Mouse (Mus musculus) ES-Bruce4 (cell line): ENCODE measurements at regions not wholly inside any gene's neighbourhood (a gene's known extent, or its start where the extent isn't known, plus 50 kb on each side); places are given as distances from the start of the nearest gene placed in this dataset.

Experiments used
- CTCF ChIP-seq: IDR thresholded peaks from one replicate; pipeline ENCODE4 v1.8.1; 2011; ENCODE audit warnings: low read depth, low read length
- EP300 ChIP-seq: IDR thresholded peaks from 2 replicates; pipeline ENCODE4 v1.6.1; 2011; ENCODE audit warnings: low read depth, low read length; ENCODE audit not compliant: insufficient read depth
- POLR2A ChIP-seq: IDR thresholded peaks from one replicate; pipeline ENCODE4 v1.8.1; 2011; ENCODE audit warnings: low read length; ENCODE audit not compliant: insufficient read depth

DNA sequence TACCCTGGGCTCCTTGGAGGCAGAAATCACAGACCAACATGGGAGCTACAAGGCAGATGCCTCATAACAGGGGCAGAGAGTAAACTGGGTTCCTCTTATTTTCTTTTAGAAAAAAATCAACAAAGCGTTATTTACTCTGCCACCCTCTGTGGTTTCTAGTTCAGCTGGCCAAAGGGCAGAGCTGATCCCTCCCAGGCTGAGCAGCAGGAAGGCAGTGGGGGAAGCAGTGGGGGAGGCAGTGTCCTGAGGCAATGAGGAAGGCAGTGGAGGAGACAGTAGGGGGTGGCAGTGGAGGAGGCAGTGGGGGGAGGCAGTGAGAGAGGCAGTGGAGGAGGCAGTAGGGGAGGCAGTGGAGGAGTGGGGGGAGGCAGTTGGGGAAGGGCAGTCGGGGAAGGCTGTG, 51.1 kb upstream of the Hes1 start:
- TF ChIP-seq POLR2A (no peak), CTCF (no peak), EP300 (no peak)
